In the genomic region with DNA sequence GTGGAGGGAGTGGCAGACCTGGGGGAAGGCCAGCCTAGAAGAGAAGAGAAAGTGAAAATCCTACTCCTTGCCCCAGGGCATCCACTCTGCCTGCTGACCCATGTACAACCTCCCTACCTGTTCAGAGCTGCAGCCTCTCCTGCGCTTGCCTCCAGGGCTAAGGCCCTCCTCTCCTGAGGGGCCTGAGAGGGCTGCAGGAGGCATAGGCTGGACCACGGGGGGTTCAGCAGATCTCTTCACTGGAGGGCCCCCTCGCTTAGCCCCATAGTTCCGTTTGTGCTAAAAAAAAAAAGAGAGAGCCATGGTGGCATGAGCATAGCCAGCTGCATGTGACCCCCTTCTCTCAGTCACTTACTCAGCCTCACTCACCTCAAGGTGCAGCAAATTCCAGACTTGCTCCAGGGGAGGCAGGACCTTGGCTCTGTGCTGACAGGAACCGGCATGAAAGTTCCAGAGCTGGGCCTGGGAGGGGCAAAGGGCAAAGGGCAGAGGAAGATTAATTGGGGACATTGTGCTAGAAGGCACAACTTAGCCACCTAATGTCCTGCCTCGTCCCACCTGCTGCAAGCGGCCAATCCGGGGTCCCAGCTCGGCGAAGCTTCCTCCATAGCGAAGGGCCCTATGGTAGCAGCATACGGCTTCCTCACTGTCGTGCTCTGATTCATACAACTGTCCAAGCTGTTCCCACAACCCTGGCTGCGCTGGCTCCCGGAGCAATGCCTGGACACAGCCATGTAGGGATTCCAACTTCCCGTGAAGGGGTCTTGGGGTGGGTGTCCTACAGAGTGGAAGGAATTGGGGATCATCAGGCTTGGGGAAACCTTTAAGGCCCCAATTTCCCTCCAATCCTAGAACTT, we compare ENCODE assay signal across 8 mouse cellular contexts. TPM values are rescaled to one million over a fixed set of nuclear protein-coding genes. Genes with fewer than 3 reads are reported as not detected.
DNase-seq lines count a peak whose midpoint lies in the region; ATAC-seq and TF ChIP-seq lines count a peak whose summit lies in the region.

No protein-coding gene starts in this region.

- H3K9ac ChIP-seq in hindbrain, postnatal 0 days (replicated peaks; ENCODE audit: low read length), result 0 out of 2 replicates have a peak overlapping the region, but pooled peaks have one; percentile 91
- no peak overlapping the region for H3K9ac ChIP-seq in neural tube, embryonic 11.5 days (ENCODE audit: low read length)

- no peak overlapping the region for H3K27ac ChIP-seq in hindbrain, postnatal 0 days
- no peak overlapping the region for H3K27ac ChIP-seq in hindbrain, embryonic 10.5 days
- no peak overlapping the region for H3K27ac ChIP-seq in neural tube, embryonic 11.5 days (ENCODE audit: low read depth, low read length)

- peak; percentile 17 to 22 for DNase-seq in cerebellum, adult 18-20 months
- DNase-seq in hindbrain, postnatal 0 days (ENCODE audit: low spot score), result no peak
- no peak for DNase-seq in hindbrain, embryonic 10.5 days (ENCODE audit: low spot score)
- no peak for DNase-seq in neural tube, embryonic 11.5 days (ENCODE audit: low spot score)
- no peak for DNase-seq in neural tube, embryonic 10.5 days (ENCODE audit: extremely low spot score, low spot score)
- peak; percentile 67 for DNase-seq in yolk sac, embryonic 10.5 days (ENCODE audit: low spot score)
- DNase-seq in adrenal gland, postnatal 4 days (ENCODE audit: low spot score in 2 of 2), result no peak

- no peak for TF ChIP-seq CTCF in hindbrain, postnatal 0 days (IDR thresholded peaks at IDR 0.05; ENCODE audit: low read depth)

- no peaks in the 10 kb centered on the region for H3K27me3 ChIP-seq in hindbrain, postnatal 0 days (ENCODE audit: insufficient read depth, low read length)
- no peaks in the 10 kb centered on the region for H3K27me3 ChIP-seq in hindbrain, embryonic 10.5 days (ENCODE audit: insufficient read depth, poor library complexity, severe bottlenecking)
- H3K27me3 ChIP-seq in neural tube, embryonic 11.5 days (ENCODE audit: control insufficient read depth, insufficient read depth, low read length), result no peaks in the 10 kb centered on the region

- 0 out of 2 replicates have a peak, but pooled peaks cover 10% of the 10 kb centered on the region for H3K4me1 ChIP-seq in hindbrain, postnatal 0 days (ENCODE audit: insufficient read depth, low read length)
- peaks cover 41% of the 10 kb centered on the region for H3K4me1 ChIP-seq in hindbrain, embryonic 10.5 days (replicated peaks)
- peaks cover 16% of the 10 kb centered on the region for H3K4me1 ChIP-seq in neural tube, embryonic 11.5 days (ENCODE audit: control insufficient read depth, insufficient read depth, low read length)

- H3K4me2 ChIP-seq in hindbrain, postnatal 0 days (ENCODE audit: low read depth, low read length), result peak overlapping the region; percentile 98; the same call in 1 of the 2 replicates
- no peak overlapping the region for H3K4me2 ChIP-seq in neural tube, embryonic 11.5 days (ENCODE audit: low read depth)

- ATAC-seq in cerebellum, adult (ENCODE audit: insufficient number of reproducible peaks, low FRiP score, low TSS enrichment), result no peak
- ATAC-seq in hindbrain, postnatal 0 days, result no peak
- ATAC-seq in neural tube, embryonic 11.5 days (ENCODE audit: insufficient read depth, low FRiP score, low TSS enrichment), result no peak

- 91% methylated on average over 16 of the region's 16 CpGs for WGBS in hindbrain, postnatal 0 days
- 90% methylated on average over 16 of the region's 16 CpGs for WGBS in hindbrain, embryonic 10.5 days
- 89% methylated on average over 16 of the region's 16 CpGs for WGBS in neural tube, embryonic 11.5 days

- H3K4me3 ChIP-seq in hindbrain, postnatal 0 days (ENCODE audit: low read length), result no peak overlapping the region
- no peak overlapping the region; the same call in none of the 2 replicates for H3K4me3 ChIP-seq in hindbrain, embryonic 10.5 days
- H3K4me3 ChIP-seq in neural tube, embryonic 11.5 days (ENCODE audit: low read depth, low read length), result peak overlapping the region; percentile 89; the same call in 1 of the 2 replicates

- H3K36me3 ChIP-seq in hindbrain, postnatal 0 days (ENCODE audit: insufficient read depth, low read length), result peaks cover 49% of the 10 kb centered on the region
- H3K36me3 ChIP-seq in hindbrain, embryonic 10.5 days, result peaks cover 71% of the 10 kb centered on the region
- H3K36me3 ChIP-seq in neural tube, embryonic 11.5 days (ENCODE audit: control insufficient read depth, insufficient read depth, low read length), result peaks cover 41% of the 10 kb centered on the region

- no peaks in the 10 kb centered on the region for H3K9me3 ChIP-seq in hindbrain, postnatal 0 days (ENCODE audit: low read length)
- H3K9me3 ChIP-seq in hindbrain, embryonic 10.5 days, result no peaks in the 10 kb centered on the region
- H3K9me3 ChIP-seq in neural tube, embryonic 11.5 days (ENCODE audit: control insufficient read depth, low read length), result no peaks in the 10 kb centered on the region

RNA-seq across cellular contexts. Expression of a gene that starts 6.4 kb away (rescaled TPM):
- 8.0 and 10.5 TPM in 2 replicates for total RNA-seq in hindbrain, postnatal 0 days (2014; rRNA removed)
- 20.5 and 22.3 TPM in 2 replicates for polyA plus RNA-seq in hindbrain, postnatal 0 days (2015; fragmentation: Nextera tagmentation; extraction: Ambion mirVana)
- 37.9 and 43.4 TPM in 2 replicates for polyA plus RNA-seq in hindbrain, embryonic 10.5 days (2016; fragmentation: Nextera tagmentation; extraction: Ambion mirVana)
- polyA plus RNA-seq in neural tube, embryonic 11.5 days (2014; fragmentation: Nextera tagmentation; extraction: Ambion mirVana), result 37.9 and 42.0 TPM in 2 replicates
- 10 to 100 TPM; 48.7 to 52.5 TPM for total RNA-seq in adrenal gland, postnatal 4 days (2021)

RNA-seq across cellular contexts. Expression of a gene that starts 9.1 kb away (rescaled TPM):
- 3.8 and 4.3 TPM in 2 replicates for total RNA-seq in hindbrain, postnatal 0 days (2014; rRNA removed)
- polyA plus RNA-seq in hindbrain, postnatal 0 days (2015; fragmentation: Nextera tagmentation; extraction: Ambion mirVana), result 8.7 and 9.5 TPM in 2 replicates
- polyA plus RNA-seq in hindbrain, embryonic 10.5 days (2016; fragmentation: Nextera tagmentation; extraction: Ambion mirVana), result 22.1 and 22.2 TPM in 2 replicates
- 13.1 and 17.2 TPM in 2 replicates for polyA plus RNA-seq in neural tube, embryonic 11.5 days (2014; fragmentation: Nextera tagmentation; extraction: Ambion mirVana)
- total RNA-seq in adrenal gland, postnatal 4 days (2021), result 10 to 100 TPM; 23.4 to 27.2 TPM

RNA-seq across cellular contexts. Expression of a gene that starts 11.7 kb away (rescaled TPM):
- total RNA-seq in hindbrain, postnatal 0 days (2014; rRNA removed), result 21.8 and 26.9 TPM in 2 replicates
- polyA plus RNA-seq in hindbrain, postnatal 0 days (2015; fragmentation: Nextera tagmentation; extraction: Ambion mirVana), result 18.5 and 22.2 TPM in 2 replicates
- 47.2 and 51.7 TPM in 2 replicates for polyA plus RNA-seq in hindbrain, embryonic 10.5 days (2016; fragmentation: Nextera tagmentation; extraction: Ambion mirVana)
- 44.7 and 48.4 TPM in 2 replicates for polyA plus RNA-seq in neural tube, embryonic 11.5 days (2014; fragmentation: Nextera tagmentation; extraction: Ambion mirVana)
- 10 to 100 TPM; 42.0 to 44.3 TPM for total RNA-seq in adrenal gland, postnatal 4 days (2021)

RNA-seq across cellular contexts. Expression of a gene that starts 11.8 kb away (rescaled TPM):
- total RNA-seq in hindbrain, postnatal 0 days (2014; rRNA removed), result 77.1 and 99.0 TPM in 2 replicates
- 162 and 163 TPM in 2 replicates for polyA plus RNA-seq in hindbrain, postnatal 0 days (2015; fragmentation: Nextera tagmentation; extraction: Ambion mirVana)
- polyA plus RNA-seq in hindbrain, embryonic 10.5 days (2016; fragmentation: Nextera tagmentation; extraction: Ambion mirVana), result 148 and 159 TPM in 2 replicates
- polyA plus RNA-seq in neural tube, embryonic 11.5 days (2014; fragmentation: Nextera tagmentation; extraction: Ambion mirVana), result 125 and 129 TPM in 2 replicates
- 100 to 1,000 TPM; 118 to 129 TPM for total RNA-seq in adrenal gland, postnatal 4 days (2021)

RNA-seq across cellular contexts. Expression of a gene that starts 37.9 kb away (rescaled TPM):
- 252 and 255 TPM in 2 replicates for total RNA-seq in hindbrain, postnatal 0 days (2014; rRNA removed)
- 46.6 and 49.7 TPM in 2 replicates for polyA plus RNA-seq in hindbrain, postnatal 0 days (2015; fragmentation: Nextera tagmentation; extraction: Ambion mirVana)
- 45.1 and 46.9 TPM in 2 replicates for polyA plus RNA-seq in hindbrain, embryonic 10.5 days (2016; fragmentation: Nextera tagmentation; extraction: Ambion mirVana)
- polyA plus RNA-seq in neural tube, embryonic 11.5 days (2014; fragmentation: Nextera tagmentation; extraction: Ambion mirVana), result 57.3 and 60.1 TPM in 2 replicates
- 100 to 1,000 TPM; 164 to 190 TPM for total RNA-seq in adrenal gland, postnatal 4 days (2021)

Comparison
In these comparisons a context has a peak if more than half of its experiments do, and no peak if none do; other contexts are left out.
1. DNase-seq: peak in cerebellum, adult 18-20 months (2 of 2) and yolk sac, embryonic 10.5 days (single experiment); none in hindbrain, postnatal 0 days (single experiment), hindbrain, embryonic 10.5 days (single experiment), neural tube, embryonic 11.5 days (single experiment), neural tube, embryonic 10.5 days (single experiment) and adrenal gland, postnatal 4 days (0 of 2).